Mouse (Mus musculus): ENCODE data around the gene Cyp3a16.
"Not testable (repeated sequence)": the region's sequence is repeated elsewhere in the genome, so short reads cannot be mapped to it uniquely, and the experiment has no call there.

Gene Cyp3a16

GRCm38 (mm10) chr5:145469623-145470022, at the start of gene Cyp3a16:
Gene Cyp3a16, minus strand, starts transcription at chr5:145469723.
- not testable (repeated sequence) for DNase-seq (ENCODE audit: low spot score)

DNA sequence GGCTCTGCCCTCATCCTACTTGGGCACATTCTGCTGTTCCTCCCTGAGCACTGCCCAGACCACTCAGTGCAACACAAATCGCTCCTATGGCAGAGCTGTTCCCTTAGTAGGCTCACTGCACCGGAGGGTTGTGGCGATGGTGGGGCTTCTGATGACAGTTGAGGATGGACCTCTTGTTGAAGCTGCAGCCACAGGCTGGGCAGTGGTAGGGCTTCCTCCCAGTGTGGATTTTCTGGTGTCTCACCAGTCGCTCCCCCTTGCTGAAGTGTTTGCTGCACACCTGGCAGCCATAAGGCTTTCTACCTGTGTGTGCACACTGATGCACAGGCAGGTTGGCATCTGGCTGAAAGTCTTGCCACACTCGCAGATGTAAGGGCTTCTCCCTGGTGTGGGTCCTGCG, 20.8 kb upstream of the Cyp3a16 start:
- no peak for DNase-seq (ENCODE audit: low spot score)

- DNase-seq (ENCODE audit: low spot score): no peak
Measured at GRCm38 (mm10) chr5:145464304-145465088, 5.0 kb downstream of the Cyp3a16 start.

- DNase-seq (ENCODE audit: low spot score): no peak
Measured at GRCm38 (mm10) chr5:145462321-145462720, 7.2 kb downstream of the Cyp3a16 start.

DNA sequence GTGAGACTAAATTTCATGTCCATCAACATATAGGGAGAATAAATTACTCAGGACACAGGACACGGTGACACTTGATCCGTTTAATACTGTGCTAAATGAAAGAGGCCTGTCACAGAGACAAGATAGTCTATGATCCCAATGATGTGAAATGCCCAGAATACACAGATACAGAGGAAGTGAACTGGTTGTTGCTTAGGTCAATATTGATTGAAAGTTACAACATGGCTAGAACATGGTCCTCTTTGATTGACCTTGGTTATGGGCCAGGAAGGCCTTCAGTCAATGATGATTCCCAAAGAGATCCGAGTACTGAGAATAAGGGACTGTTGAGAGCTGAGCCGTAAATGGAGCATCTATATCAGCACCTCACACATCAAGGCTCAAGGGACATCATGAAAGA, 15.1 kb downstream of the Cyp3a16 start:
- no peak for DNase-seq (ENCODE audit: low spot score)

DNA sequence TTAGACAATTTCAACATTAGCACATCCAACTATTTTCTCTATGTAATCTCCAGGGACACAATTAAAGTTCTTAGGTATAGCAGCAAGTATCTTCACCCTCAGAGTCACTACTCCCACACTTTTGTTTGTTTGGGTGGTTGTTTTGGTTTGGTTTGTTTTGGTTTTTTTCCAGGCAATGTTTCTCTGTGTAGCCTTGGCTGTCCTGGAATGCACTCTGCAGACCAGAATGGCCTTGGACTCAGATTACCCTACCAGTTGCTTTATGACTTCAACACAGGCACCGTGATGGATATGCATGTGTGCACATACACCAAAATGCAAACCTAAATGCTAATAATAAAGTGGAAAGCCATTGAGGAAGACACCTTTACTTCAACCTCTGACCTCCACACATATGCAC, 35.8 kb downstream of the Cyp3a16 start:
- no peak for DNase-seq (ENCODE audit: low spot score)

DNA sequence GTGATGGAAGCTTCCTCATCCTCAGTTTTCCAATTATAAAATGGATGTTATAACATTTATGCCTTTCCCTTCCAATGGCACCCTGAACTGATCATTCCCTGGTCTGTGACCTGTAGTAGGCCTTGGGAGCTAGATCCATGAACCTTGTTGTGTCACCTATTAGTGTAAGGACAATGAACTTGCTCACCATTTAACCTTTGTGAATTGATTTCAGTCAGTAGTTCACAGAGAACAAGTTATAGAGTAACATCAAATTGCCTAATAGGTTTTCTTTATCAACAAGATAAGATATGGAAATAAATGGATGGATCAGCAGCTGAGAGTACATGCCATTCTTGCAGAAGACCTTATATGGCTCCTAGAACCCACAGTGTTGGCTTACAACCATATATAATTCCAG, 38.5 kb downstream of the Cyp3a16 start:
- no peak for DNase-seq (ENCODE audit: low spot score)

- DNase-seq (ENCODE audit: low spot score): no peak
Measured at GRCm38 (mm10) chr5:145422287-145422686, 47.2 kb downstream of the Cyp3a16 start.

- DNase-seq (ENCODE audit: low spot score): not testable (repeated sequence)
Measured at GRCm38 (mm10) chr5:145415416-145415815, 54.1 kb downstream of the Cyp3a16 start.
